Mouse (Mus musculus): ENCODE results near the gene Maml1. TPM values are rescaled to one million over a fixed set of nuclear protein-coding genes. Genes with fewer than 3 reads are reported as not detected.

Gene Maml1
- polyA plus RNA-seq, 1 experiment from 2014 or later, result 3.1 TPM

GRCm38 (mm10) chr11:50277025-50277424, 15.1 kb downstream of the Maml1 start:
- H3K9ac ChIP-seq, result no peak overlapping the region
- ATAC-seq (ENCODE audit: low read depth), result no peak
- no peak overlapping the region for H3K27ac ChIP-seq (replicated peaks)
- no peak overlapping the region for H3K4me2 ChIP-seq
- no peak overlapping the region for H3K4me3 ChIP-seq
- peaks cover 12% of the 10 kb centered on the region; the same call in 1 of the 2 replicates for H3K4me1 ChIP-seq (replicated peaks)
- no peaks in the 10 kb centered on the region for H3K27me3 ChIP-seq
- peaks cover 6% of the 10 kb centered on the region; the same call in 1 of the 2 replicates for H3K36me3 ChIP-seq
- H3K9me3 ChIP-seq, result no peaks in the 10 kb centered on the region

DNA sequence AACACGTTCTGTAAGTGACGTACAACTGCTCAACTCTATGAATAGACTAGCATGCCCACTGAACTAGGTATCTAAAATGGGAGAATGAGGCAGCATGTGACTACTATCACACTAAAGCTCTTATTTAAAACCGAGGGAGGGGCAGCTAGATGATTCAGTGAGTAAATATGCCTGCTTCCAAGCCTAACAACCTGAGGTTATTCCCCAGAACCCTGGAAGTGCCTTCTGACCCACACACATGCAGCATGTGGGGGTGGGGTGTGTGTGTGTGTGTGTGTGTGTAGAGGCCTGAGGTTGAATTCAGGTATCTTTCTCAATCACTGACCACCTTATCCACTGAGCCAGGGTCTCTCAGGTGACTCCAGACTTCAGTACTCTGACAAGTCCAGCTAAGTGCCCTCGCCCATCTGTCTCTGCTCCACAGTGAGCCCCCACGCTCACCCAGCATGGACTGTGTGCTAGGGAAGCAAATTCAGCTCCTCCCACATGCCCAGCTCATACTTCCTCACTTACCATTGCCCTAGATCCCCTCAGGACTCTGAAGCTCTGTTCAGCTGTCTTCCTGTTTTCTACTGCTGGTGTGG, 16.5 kb downstream of the Maml1 start:
- Histone ChIP-seq H3K4me1 (replicated peaks) (peaks cover 11% of the 10 kb centered on the region; the same call in 1 of the 2 replicates), H3K9me3 (no peaks in the 10 kb centered on the region), H3K36me3 (peaks cover 2% of the 10 kb centered on the region; the same call in 1 of the 2 replicates), H3K4me3 (no peak overlapping the region), H3K27ac (replicated peaks) (no peak overlapping the region), H3K9ac (no peak overlapping the region), H3K4me2 (no peak overlapping the region), H3K27me3 (no peaks in the 10 kb centered on the region)
- no peak for ATAC-seq (ENCODE audit: low read depth)
- WGBS, result 85% methylated on average over 5 of the region's 5 CpGs

DNA sequence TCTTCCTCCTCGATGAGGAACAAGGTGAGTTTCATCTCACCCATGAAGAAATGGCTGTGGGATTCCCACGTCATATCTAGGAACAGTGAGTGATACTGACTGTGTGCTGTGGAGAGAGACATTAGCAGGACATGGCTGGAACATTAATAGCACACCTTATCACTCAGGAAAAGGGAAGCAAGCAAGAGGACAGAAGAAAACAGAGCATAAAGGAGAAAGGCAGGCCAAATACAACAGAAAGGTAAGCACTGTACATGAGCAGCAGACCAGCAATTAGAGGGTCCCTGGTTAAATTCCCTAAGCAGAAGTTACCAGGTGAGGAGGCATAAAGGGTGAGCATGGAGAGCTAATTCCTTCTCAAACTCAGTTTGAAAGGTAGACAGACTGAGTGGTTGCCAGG, 17.0 kb downstream of the Maml1 start:
- no peak for ATAC-seq (ENCODE audit: low read depth)
- peaks cover 9% of the 10 kb centered on the region; the same call in 1 of the 2 replicates for H3K4me1 ChIP-seq (replicated peaks)
- no peak overlapping the region for H3K4me3 ChIP-seq
- no peak overlapping the region for H3K9ac ChIP-seq
- no peaks in the 10 kb centered on the region; the same call in 1 of the 2 replicates for H3K36me3 ChIP-seq
- no peak overlapping the region for H3K4me2 ChIP-seq
- H3K9me3 ChIP-seq, result no peaks in the 10 kb centered on the region
- H3K27me3 ChIP-seq, result no peaks in the 10 kb centered on the region
- WGBS, result 87% methylated on average over 2 of the region's 2 CpGs
- no peak overlapping the region for H3K27ac ChIP-seq (replicated peaks)

- Histone ChIP-seq H3K36me3 (no peaks in the 10 kb centered on the region; the same call in 1 of the 2 replicates), H3K4me3 (no peak overlapping the region), H3K9me3 (no peaks in the 10 kb centered on the region), H3K9ac (no peak overlapping the region), H3K27me3 (no peaks in the 10 kb centered on the region), H3K27ac (replicated peaks) (no peak overlapping the region), H3K4me2 (no peak overlapping the region), H3K4me1 (replicated peaks) (peaks cover 9% of the 10 kb centered on the region; the same call in 1 of the 2 replicates)
- WGBS, result 90% methylated on average over 2 of the region's 2 CpGs
- no peak for ATAC-seq (ENCODE audit: low read depth)
Measured at GRCm38 (mm10) chr11:50272819-50273218, 19.3 kb downstream of the Maml1 start.

DNA sequence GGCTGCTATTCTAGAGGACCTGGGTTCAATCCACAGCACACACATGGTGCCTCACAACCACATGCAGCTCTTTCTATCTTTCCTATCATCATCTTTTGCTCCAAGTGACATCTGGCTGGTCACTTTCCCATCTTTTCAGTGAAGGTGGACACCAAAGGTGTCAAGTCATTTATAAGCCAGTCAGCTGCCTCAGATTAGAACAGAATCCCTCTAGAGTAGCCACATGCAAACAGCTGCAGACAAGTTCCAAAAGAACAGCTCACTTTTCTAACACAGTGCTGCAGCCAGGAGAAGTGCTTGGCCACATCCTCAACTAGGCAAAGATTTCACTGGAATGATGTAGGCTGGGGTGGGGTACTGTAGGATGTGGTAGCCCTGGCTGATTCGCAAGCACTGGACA, 22.2 kb downstream of the Maml1 start:
- 94% methylated on average over 1 of the region's 1 CpGs for WGBS

GRCm38 (mm10) chr11:50269163-50269562, 22.9 kb downstream of the Maml1 start:
- no peak overlapping the region for H3K9ac ChIP-seq
- H3K36me3 ChIP-seq, result peaks cover 30% of the 10 kb centered on the region
- no peaks in the 10 kb centered on the region for H3K9me3 ChIP-seq
- H3K4me2 ChIP-seq, result no peak overlapping the region
- WGBS, result 88% methylated on average over 2 of the region's 2 CpGs
- H3K4me3 ChIP-seq, result no peak overlapping the region
- H3K4me1 ChIP-seq (replicated peaks), result peaks cover 9% of the 10 kb centered on the region; the same call in 1 of the 2 replicates
- no peaks in the 10 kb centered on the region for H3K27me3 ChIP-seq
- no peak for ATAC-seq (ENCODE audit: low read depth)
- no peak overlapping the region for H3K27ac ChIP-seq (replicated peaks)

More for the DNA sequence above, 22.2 kb downstream of the Maml1 start:
- Histone ChIP-seq H3K4me2 (no peak overlapping the region), H3K27ac (replicated peaks) (no peak overlapping the region), H3K9ac (no peak overlapping the region), H3K9me3 (no peaks in the 10 kb centered on the region), H3K4me1 (replicated peaks) (peaks cover 9% of the 10 kb centered on the region; the same call in 1 of the 2 replicates), H3K36me3 (peaks cover 23% of the 10 kb centered on the region), H3K27me3 (no peaks in the 10 kb centered on the region), H3K4me3 (no peak overlapping the region)
- ATAC-seq (ENCODE audit: low read depth), result no peak

GRCm38 (mm10) chr11:50266997-50267396, 25.1 kb downstream of the Maml1 start:
- Histone ChIP-seq H3K4me2 (no peak overlapping the region), H3K4me3 (no peak overlapping the region), H3K4me1 (replicated peaks) (no peaks in the 10 kb centered on the region), H3K9ac (no peak overlapping the region), H3K36me3 (peaks cover 47% of the 10 kb centered on the region), H3K27me3 (no peaks in the 10 kb centered on the region), H3K27ac (replicated peaks) (no peak overlapping the region), H3K9me3 (no peaks in the 10 kb centered on the region)
- 92% methylated on average over 3 of the region's 3 CpGs for WGBS
- ATAC-seq (ENCODE audit: low read depth), result no peak

- H3K4me3 ChIP-seq, result no peak overlapping the region
- no peak for ATAC-seq (ENCODE audit: low read depth)
- H3K4me2 ChIP-seq, result no peak overlapping the region
- H3K27ac ChIP-seq (replicated peaks), result no peak overlapping the region
- H3K36me3 ChIP-seq, result peaks cover 58% of the 10 kb centered on the region
- no peaks in the 10 kb centered on the region for H3K27me3 ChIP-seq
- no peaks in the 10 kb centered on the region for H3K4me1 ChIP-seq (replicated peaks)
- WGBS, result 91% methylated on average over 8 of the region's 8 CpGs
- no peak overlapping the region for H3K9ac ChIP-seq
- H3K9me3 ChIP-seq, result no peaks in the 10 kb centered on the region
Measured at GRCm38 (mm10) chr11:50265931-50266330, 26.2 kb downstream of the Maml1 start.

GRCm38 (mm10) chr11:50263198-50263597, 28.9 kb downstream of the Maml1 start:
- H3K4me2 ChIP-seq, result no peak overlapping the region
- no peaks in the 10 kb centered on the region for H3K27me3 ChIP-seq
- H3K27ac ChIP-seq (replicated peaks), result no peak overlapping the region
- ATAC-seq (ENCODE audit: low read depth), result no peak
- no peaks in the 10 kb centered on the region for H3K9me3 ChIP-seq
- WGBS, result 92% methylated on average over 3 of the region's 3 CpGs
- peaks cover 85% of the 10 kb centered on the region for H3K36me3 ChIP-seq
- H3K9ac ChIP-seq, result no peak overlapping the region
- no peak overlapping the region for H3K4me3 ChIP-seq
- no peaks in the 10 kb centered on the region for H3K4me1 ChIP-seq (replicated peaks)

DNA sequence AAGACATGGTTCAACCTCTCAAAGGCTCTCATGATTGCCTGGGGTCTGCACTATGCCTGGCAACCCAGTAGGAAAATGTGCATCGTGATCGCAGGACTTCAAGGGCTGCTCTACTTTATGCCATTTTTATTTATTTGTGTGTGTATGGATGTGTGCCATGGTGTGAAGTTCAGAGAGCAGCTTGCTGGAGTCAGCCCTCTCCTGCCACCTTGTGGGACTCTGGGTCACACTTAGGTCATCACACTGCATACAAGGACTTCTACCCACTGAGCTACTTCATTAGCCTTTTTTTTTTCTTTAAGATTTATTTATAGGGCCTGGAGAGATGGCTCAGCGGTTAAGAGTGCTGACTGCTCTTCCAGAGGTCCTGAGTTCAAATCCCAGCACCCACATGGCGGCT, 30.1 kb downstream of the Maml1 start:
- Histone ChIP-seq H3K4me1 (replicated peaks) (no peaks in the 10 kb centered on the region), H3K9ac (no peak overlapping the region), H3K4me3 (no peak overlapping the region), H3K27me3 (no peaks in the 10 kb centered on the region), H3K36me3 (peaks cover 95% of the 10 kb centered on the region), H3K27ac (replicated peaks) (no peak overlapping the region), H3K4me2 (no peak overlapping the region), H3K9me3 (no peaks in the 10 kb centered on the region)
- ATAC-seq (ENCODE audit: low read depth), result no peak
- 93% methylated on average over 4 of the region's 4 CpGs for WGBS

DNA sequence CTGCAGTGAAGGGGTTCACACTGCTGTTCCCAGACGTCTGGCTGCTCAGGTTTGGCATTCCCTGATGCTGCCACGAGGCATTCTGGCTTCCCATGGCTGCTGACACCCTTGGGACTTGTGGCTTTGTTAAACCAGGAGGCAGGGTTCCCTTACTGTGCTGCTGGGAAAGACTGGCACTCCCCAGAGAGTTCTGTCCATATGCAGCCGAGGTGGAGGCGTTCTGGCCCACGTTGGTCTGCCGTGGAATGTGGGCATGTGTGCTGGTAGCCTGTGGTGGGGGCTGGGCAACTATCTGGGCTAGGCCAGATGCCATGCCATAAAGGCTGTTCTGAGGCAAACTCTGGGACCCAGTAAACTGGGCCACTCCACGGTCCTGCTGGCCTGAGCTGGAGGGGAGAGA, 33.8 kb downstream of the Maml1 start:
- Histone ChIP-seq H3K4me3 (no peak overlapping the region), H3K9ac (no peak overlapping the region), H3K9me3 (no peaks in the 10 kb centered on the region), H3K4me2 (no peak overlapping the region), H3K36me3 (peaks cover 81% of the 10 kb centered on the region), H3K27ac (replicated peaks) (no peak overlapping the region; the same call in 1 of the 2 replicates), H3K4me1 (replicated peaks) (no peaks in the 10 kb centered on the region), H3K27me3 (no peaks in the 10 kb centered on the region)
- no peak for ATAC-seq (ENCODE audit: low read depth)
- 62% methylated on average over 7 of the region's 7 CpGs for WGBS

DNA sequence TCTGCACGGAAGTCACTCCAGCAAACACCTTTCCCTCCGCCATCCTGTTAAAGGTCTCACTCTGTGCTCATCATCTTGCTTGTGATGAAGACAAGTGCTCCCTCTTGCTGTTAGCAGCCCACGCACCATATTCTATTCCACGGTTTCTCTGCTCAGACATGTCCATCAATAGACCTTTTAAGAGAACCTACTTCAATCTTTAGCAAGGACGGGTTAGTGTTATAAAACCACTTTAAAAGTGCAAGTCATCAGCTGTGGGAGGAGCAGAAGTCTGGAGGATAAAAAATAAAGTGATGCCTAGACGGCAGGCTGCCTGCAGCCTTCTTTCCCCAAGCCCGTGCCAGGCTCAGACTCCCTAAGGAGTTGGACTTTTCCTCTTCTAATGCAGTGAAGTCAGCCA, 35.5 kb downstream of the Maml1 start:
- no peak overlapping the region for H3K4me3 ChIP-seq
- no peaks in the 10 kb centered on the region for H3K27me3 ChIP-seq
- ATAC-seq (ENCODE audit: low read depth), result no peak
- no peak overlapping the region for H3K4me2 ChIP-seq
- H3K4me1 ChIP-seq (replicated peaks), result peaks cover 10% of the 10 kb centered on the region; the same call in 1 of the 2 replicates
- H3K9ac ChIP-seq, result no peak overlapping the region
- 85% methylated on average over 7 of the region's 7 CpGs for WGBS
- peaks cover 64% of the 10 kb centered on the region for H3K36me3 ChIP-seq
- no peak overlapping the region for H3K27ac ChIP-seq (replicated peaks)
- H3K9me3 ChIP-seq, result no peaks in the 10 kb centered on the region

DNA sequence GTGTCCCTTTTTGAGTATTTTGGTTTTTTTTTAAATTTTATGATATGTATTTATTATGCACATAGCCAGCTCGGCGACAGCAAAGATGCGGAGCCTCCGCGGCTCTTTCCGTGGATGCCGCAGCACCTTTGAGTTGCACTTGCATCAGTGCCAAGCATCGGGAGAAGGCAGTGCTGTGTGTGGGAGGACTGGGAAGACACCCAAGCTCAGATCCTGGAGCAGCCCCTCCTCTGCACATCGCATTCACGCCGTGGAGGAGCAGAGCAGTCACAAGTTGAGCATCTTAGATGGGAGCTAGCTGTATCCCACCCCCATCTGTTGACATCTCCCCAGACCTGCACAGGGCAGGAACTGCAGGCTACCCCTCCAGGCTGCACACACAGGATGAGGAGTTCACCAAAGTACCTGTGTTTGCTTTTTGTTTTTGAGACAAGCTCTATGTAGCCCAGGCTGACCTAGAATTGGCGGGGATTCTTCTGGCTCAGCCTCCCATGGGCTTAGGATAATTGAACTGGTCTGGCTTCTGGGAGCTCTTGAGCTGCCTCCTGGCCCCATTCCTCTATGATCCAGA, 38.0 kb downstream of the Maml1 start:
- Histone ChIP-seq H3K27me3 (no peaks in the 10 kb centered on the region), H3K9ac (no peak overlapping the region), H3K27ac (replicated peaks) (no peak overlapping the region), H3K4me1 (replicated peaks) (peaks cover 11% of the 10 kb centered on the region; the same call in 1 of the 2 replicates), H3K9me3 (no peaks in the 10 kb centered on the region), H3K36me3 (peaks cover 39% of the 10 kb centered on the region), H3K4me2 (no peak overlapping the region), H3K4me3 (no peak overlapping the region)
- no peak; the same call in 1 of the 2 replicates for ATAC-seq (ENCODE audit: low read depth)
- 83% methylated on average over 12 of the region's 12 CpGs for WGBS
